Mouse (Mus musculus) embryonic facial prominence, embryonic 12.5 days (tissue): ENCODE results near the gene Gnaq. TPM values are rescaled to one million over a fixed set of nuclear protein-coding genes. Genes with fewer than 3 reads are reported as not detected.
"Not testable (repeated sequence)": the region's sequence is repeated elsewhere in the genome, so short reads cannot be mapped to it uniquely, and the experiment has no call there.

Experiments
- ATAC-seq: fragments of 200-750 bp; cut with Nextera tagmentation; 2 replicates; pipeline ENCODE4 v1.8.0; 2017; ENCODE audit not compliant: insufficient number of reproducible peaks, insufficient read depth, low FRiP score, low TSS enrichment
- H3K27ac ChIP-seq: fragments of 300-500 bp; sonication (generic); 2 replicates; pipeline ENCODE4 v1.5.1; 2016; ENCODE audit warnings: mild to moderate bottlenecking
- H3K27me3 ChIP-seq: fragments of 300-500 bp; sonication (generic); 2 replicates; pipeline ENCODE4 v1.6.1; 2016; ENCODE audit warnings: mild to moderate bottlenecking, moderate library complexity
- H3K36me3 ChIP-seq: fragments of 300-500 bp; sonication (generic); 2 replicates; pipeline ENCODE4 v1.6.1; 2016; ENCODE audit warnings: mild to moderate bottlenecking
- H3K4me1 ChIP-seq: fragments of 300-500 bp; sonication (generic); 2 replicates; pipeline ENCODE4 v1.6.1; 2016
- H3K4me2 ChIP-seq: fragments of 300-500 bp; sonication (generic); replicated peaks from 2 replicates; pipeline ENCODE4 v1.6.1; 2016; ENCODE audit warnings: mild to moderate bottlenecking, moderate library complexity
- H3K4me3 ChIP-seq: fragments of 300-500 bp; sonication (generic); 2 replicates; pipeline ENCODE4 v1.5.1; 2016; ENCODE audit warnings: mild to moderate bottlenecking
- H3K9ac ChIP-seq: fragments of 300-500 bp; sonication (generic); 2 replicates; pipeline ENCODE4 v1.6.1; 2016; ENCODE audit warnings: mild to moderate bottlenecking, moderate library complexity
- H3K9me3 ChIP-seq: fragments of 300-500 bp; sonication (generic); 2 replicates; pipeline ENCODE4 v1.6.1; 2016; ENCODE audit warnings: mild to moderate bottlenecking, moderate library complexity
- WGBS: fragments of 180-500 bp; shearing (Covaris S2); methylation state at CpG from one replicate; pipeline ENCODE4 v1.1.7; 2016; 5-methylcytosine and 5-hydroxymethylcytosine counted together
- polyA plus RNA-seq: library from polyadenylated mRNA; unstranded; fragments of >200 nt; fragmentation: Nextera tagmentation; extraction: Ambion mirVana; gene quantifications from 2 replicates; pipeline ENCODE4 v1.2.1, GENCODE M21; 2016

The Gnaq gene
- polyA plus RNA-seq, 1 experiment from 2014 or later = 28.9 TPM

DNA sequence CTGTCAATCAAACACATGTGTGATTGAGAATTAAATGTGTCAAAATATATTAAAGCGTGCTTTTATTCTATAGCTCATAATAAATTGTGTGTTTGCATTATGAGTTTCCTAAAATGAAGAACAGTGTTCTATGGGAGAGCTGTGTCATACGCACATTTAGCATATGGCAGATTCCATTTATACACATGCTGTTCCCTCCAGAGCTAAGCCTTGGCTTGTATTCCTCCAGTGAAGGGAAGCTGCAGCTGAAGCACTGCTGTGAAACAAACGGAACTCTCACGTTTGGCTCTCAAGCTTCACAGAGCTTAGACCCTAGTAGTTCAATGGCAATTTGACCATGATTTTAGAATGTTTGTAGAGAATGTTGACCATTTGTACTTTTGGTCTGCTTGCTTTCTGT lies 129.7 kb downstream of the Gnaq start:
- ATAC-seq = no peak
- Histone ChIP-seq H3K9ac (no peak overlapping the region), H3K4me3 (no peak overlapping the region), H3K36me3 (no peaks in the 10 kb centered on the region), H3K27ac (no peak overlapping the region), H3K27me3 (no peaks in the 10 kb centered on the region), H3K4me1 (no peaks in the 10 kb centered on the region), H3K9me3 (no peaks in the 10 kb centered on the region), H3K4me2 (no peak overlapping the region)
- WGBS = 87% methylated on average over 4 of the region's 4 CpGs

- WGBS = 93% methylated on average over 13 of the region's 16 CpGs
- not testable (repeated sequence) for H3K9ac ChIP-seq, H3K27me3 ChIP-seq, H3K36me3 ChIP-seq, H3K4me1 ChIP-seq, H3K27ac ChIP-seq, ATAC-seq, H3K9me3 ChIP-seq, H3K4me2 ChIP-seq, H3K4me3 ChIP-seq
These were observed 134.7 kb downstream of the Gnaq start for GRCm38 (mm10) chr19:16267362-16267761.

- peaks cover 8% of the 10 kb centered on the region; the same call in 1 of the 2 replicates for H3K4me1 ChIP-seq
- H3K9me3 ChIP-seq = no peaks in the 10 kb centered on the region
- WGBS = 80% methylated on average over 6 of the region's 6 CpGs
- ATAC-seq = no peak
- H3K36me3 ChIP-seq = no peaks in the 10 kb centered on the region
- H3K27ac ChIP-seq = no peak overlapping the region
- no peak overlapping the region for H3K4me2 ChIP-seq
- no peak overlapping the region for H3K4me3 ChIP-seq
- H3K27me3 ChIP-seq = no peaks in the 10 kb centered on the region
- no peak overlapping the region for H3K9ac ChIP-seq
These were observed 137.6 kb downstream of the Gnaq start for GRCm38 (mm10) chr19:16270236-16270635.

- Histone ChIP-seq H3K9me3 (no peaks in the 10 kb centered on the region), H3K4me1 (peaks cover 8% of the 10 kb centered on the region; the same call in 1 of the 2 replicates), H3K4me2 (no peak overlapping the region), H3K4me3 (no peak overlapping the region), H3K36me3 (no peaks in the 10 kb centered on the region), H3K9ac (no peak overlapping the region), H3K27ac (no peak overlapping the region), H3K27me3 (no peaks in the 10 kb centered on the region)
- WGBS = 85% methylated on average over 1 of the region's 1 CpGs
- no peak for ATAC-seq
These were observed 138.4 kb downstream of the Gnaq start for GRCm38 (mm10) chr19:16271002-16271401.

GRCm38 (mm10) chr19:16273021-16273420 lies 140.4 kb downstream of the Gnaq start:
- Histone ChIP-seq H3K4me2 (no peak overlapping the region), H3K36me3 (no peaks in the 10 kb centered on the region), H3K27ac (no peak overlapping the region), H3K9me3 (no peaks in the 10 kb centered on the region), H3K4me3 (no peak overlapping the region), H3K9ac (no peak overlapping the region), H3K27me3 (no peaks in the 10 kb centered on the region), H3K4me1 (peaks cover 8% of the 10 kb centered on the region; the same call in 1 of the 2 replicates)
- ATAC-seq = no peak
- 83% methylated on average over 4 of the region's 4 CpGs for WGBS

DNA sequence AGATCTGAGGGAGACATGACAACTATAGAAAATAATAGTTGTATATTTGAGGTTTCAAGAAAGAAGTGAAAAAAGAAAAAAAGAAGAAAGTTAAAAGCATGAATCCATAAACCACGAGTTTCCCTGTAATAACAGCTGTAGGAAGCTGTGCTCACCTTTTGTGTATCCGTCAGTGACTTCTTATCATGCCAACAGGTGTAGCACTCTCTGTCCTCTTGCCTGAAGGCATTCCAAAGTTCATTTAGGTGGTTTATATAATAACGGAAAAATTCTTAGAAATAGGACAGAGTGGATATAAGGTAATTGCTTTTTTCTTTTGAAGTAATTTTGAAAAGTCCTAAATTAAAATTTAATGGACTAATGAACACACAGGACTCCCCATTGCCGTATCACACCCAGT lies 147.6 kb downstream of the Gnaq start:
- Histone ChIP-seq H3K9ac (no peak overlapping the region), H3K27me3 (no peaks in the 10 kb centered on the region), H3K4me1 (no peaks in the 10 kb centered on the region), H3K4me2 (no peak overlapping the region), H3K9me3 (no peaks in the 10 kb centered on the region), H3K27ac (no peak overlapping the region), H3K36me3 (no peaks in the 10 kb centered on the region), H3K4me3 (no peak overlapping the region)
- WGBS = 75% methylated on average over 4 of the region's 4 CpGs
- no peak for ATAC-seq

GRCm38 (mm10) chr19:16285051-16286028 lies 152.7 kb downstream of the Gnaq start:
- peaks cover 6% of the 10 kb centered on the region; the same call in 1 of the 2 replicates for H3K4me1 ChIP-seq
- no peak overlapping the region for H3K9ac ChIP-seq
- H3K36me3 ChIP-seq = no peaks in the 10 kb centered on the region
- no peaks in the 10 kb centered on the region for H3K9me3 ChIP-seq
- 76% methylated on average over 11 of the region's 11 CpGs for WGBS
- no peak overlapping the region for H3K4me2 ChIP-seq
- H3K27me3 ChIP-seq = no peaks in the 10 kb centered on the region
- H3K4me3 ChIP-seq = no peak overlapping the region
- ATAC-seq = no peak
- H3K27ac ChIP-seq = no peak overlapping the region

DNA sequence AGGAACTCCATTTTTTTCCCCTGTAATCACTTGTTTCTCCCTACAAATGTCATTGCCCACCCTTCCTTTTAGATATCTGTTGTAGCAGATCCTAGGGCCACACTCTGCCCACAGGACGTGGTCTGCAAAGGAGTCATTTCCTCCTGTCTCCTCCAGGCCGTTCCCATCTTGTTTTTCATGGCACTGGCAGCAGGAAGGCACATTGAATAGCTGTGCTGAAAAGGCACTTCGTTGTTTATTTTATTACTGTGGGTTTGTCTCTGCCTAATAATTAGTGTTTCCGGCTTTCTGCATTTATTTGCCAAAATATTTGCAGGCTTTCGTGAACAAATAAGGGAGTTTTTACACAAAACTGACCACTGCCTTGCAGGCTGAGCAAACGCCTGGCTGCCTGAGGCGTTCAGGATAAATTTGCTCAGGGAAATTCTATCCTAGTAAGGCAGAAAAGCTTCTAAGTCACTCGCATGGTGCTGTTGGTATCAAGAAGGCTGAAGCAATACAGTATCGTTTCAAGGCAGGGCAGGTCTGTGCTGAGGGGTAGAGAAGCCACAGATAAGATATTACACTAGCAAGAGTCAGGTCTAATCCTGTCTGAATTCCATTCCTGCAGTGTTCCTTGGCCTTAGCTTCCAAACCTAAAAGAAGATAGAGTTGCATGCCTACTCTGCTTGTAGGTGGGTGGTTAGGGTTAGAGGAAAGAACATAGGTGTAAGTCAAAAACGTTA lies 154.0 kb downstream of the Gnaq start:
- no peak for ATAC-seq
- H3K9me3 ChIP-seq = no peaks in the 10 kb centered on the region
- no peak overlapping the region for H3K4me2 ChIP-seq
- H3K9ac ChIP-seq = no peak overlapping the region
- H3K36me3 ChIP-seq = no peaks in the 10 kb centered on the region
- H3K4me3 ChIP-seq = no peak overlapping the region
- no peaks in the 10 kb centered on the region for H3K27me3 ChIP-seq
- peaks cover 6% of the 10 kb centered on the region; the same call in 1 of the 2 replicates for H3K4me1 ChIP-seq
- no peak overlapping the region for H3K27ac ChIP-seq
- WGBS = 54% methylated on average over 10 of the region's 10 CpGs

GRCm38 (mm10) chr19:16287307-16287706 lies 154.7 kb downstream of the Gnaq start:
- Histone ChIP-seq H3K27me3 (no peaks in the 10 kb centered on the region), H3K4me2 (no peak overlapping the region), H3K4me3 (no peak overlapping the region), H3K9me3 (no peaks in the 10 kb centered on the region), H3K27ac (no peak overlapping the region), H3K9ac (no peak overlapping the region), H3K4me1 (peaks cover 6% of the 10 kb centered on the region; the same call in 1 of the 2 replicates), H3K36me3 (no peaks in the 10 kb centered on the region)
- ATAC-seq = no peak
- 81% methylated on average over 4 of the region's 4 CpGs for WGBS

DNA sequence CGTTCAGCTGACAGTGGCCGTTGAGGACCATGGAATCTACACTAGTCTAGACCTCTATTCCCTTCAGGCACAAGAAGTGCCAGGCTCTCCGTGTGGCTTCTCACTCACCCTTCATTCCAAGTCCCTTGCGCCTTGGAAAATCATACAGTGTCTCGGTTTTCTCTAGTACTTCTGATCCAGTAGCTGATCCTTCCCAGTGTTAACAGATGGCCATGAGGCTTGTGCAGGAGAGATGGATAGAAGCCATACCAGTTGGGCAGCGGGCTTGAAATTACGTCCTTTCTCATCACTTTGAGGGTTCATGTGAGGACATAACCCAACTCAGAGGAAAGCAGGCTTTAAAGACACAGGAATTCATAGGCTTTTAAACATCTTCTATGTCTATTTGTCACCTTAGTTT lies 155.3 kb downstream of the Gnaq start:
- no peaks in the 10 kb centered on the region for H3K36me3 ChIP-seq
- H3K9ac ChIP-seq = no peak overlapping the region
- H3K9me3 ChIP-seq = no peaks in the 10 kb centered on the region
- H3K4me1 ChIP-seq = peaks cover 6% of the 10 kb centered on the region; the same call in 1 of the 2 replicates
- no peak overlapping the region for H3K4me2 ChIP-seq
- no peak for ATAC-seq
- H3K27me3 ChIP-seq = no peaks in the 10 kb centered on the region
- H3K4me3 ChIP-seq = no peak overlapping the region
- 83% methylated on average over 7 of the region's 7 CpGs for WGBS
- H3K27ac ChIP-seq = no peak overlapping the region

DNA sequence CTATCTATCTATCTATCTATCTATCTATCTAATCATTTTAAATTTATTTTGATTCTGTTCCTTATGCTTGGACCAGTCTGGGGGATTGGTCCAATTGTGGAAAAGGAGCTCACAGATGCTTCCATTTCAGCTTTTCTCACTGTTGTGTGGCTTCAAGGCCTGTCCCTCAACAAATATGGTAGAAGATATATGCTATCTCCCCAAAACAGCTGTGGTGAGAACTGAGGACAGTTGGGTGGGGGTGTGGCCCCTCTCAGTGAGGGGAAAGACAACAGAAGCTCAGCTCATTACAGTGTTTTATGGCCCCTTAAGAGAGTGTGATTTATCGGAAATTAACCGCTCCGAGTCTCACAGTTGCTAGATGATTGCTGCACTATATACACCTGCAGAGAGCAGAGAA lies 158.5 kb downstream of the Gnaq start:
- WGBS = 94% methylated on average over 3 of the region's 3 CpGs
- Histone ChIP-seq H3K27me3 (no peaks in the 10 kb centered on the region), H3K9me3 (no peaks in the 10 kb centered on the region), H3K4me3 (no peak overlapping the region), H3K4me1 (peaks cover 4% of the 10 kb centered on the region; the same call in 1 of the 2 replicates), H3K36me3 (no peaks in the 10 kb centered on the region), H3K9ac (no peak overlapping the region), H3K27ac (no peak overlapping the region), H3K4me2 (no peak overlapping the region)
- no peak for ATAC-seq
